Mouse (Mus musculus): ENCODE measurements around the gene Emp3.
"Not testable (repeated sequence)": the region's sequence is repeated elsewhere in the genome, so short reads cannot be mapped to it uniquely, and the experiment has no call there.

Gene Emp3

DNA sequence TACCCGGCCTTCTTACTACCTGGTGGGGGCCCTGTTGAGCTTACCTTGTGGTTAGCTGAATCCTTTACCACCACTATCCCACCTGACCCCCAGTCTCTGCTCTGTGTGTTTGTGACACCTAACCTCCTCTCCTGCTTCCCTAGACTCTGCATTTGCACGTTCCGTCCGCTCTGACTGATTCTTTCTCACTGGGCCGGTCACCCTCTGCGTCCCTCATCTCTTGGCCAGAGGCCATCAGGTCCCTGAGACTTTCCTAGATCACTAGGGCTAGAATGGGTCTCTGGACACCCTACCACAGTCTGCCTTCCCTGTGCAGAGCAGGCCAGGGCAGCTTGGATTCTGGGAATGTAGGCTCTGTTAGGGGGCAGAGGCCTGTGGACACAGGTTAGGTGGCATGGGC, 7.1 kb downstream of the Emp3 start:
- DNase-seq: no peak

DNA sequence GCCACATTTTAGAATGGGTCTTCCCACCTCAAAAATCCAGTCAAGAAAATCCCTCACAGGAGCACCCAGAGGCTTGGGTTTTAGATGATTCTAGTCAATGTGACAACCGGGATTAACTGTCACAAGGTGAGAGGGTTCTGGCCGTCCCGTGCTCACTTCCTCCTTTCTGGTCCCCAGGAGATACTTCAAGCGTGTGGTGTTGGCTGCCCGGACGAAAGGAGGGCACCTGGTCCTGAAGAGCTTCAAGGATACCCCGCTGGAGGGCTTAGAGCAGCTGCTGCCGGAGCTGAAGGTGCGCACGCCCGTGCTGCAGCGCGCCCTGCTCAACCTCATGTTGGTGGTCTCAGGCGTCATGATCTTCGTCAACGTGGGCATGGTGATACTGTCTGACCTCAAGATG, 12.1 kb downstream of the Emp3 start:
- DNase-seq: no peak

DNA sequence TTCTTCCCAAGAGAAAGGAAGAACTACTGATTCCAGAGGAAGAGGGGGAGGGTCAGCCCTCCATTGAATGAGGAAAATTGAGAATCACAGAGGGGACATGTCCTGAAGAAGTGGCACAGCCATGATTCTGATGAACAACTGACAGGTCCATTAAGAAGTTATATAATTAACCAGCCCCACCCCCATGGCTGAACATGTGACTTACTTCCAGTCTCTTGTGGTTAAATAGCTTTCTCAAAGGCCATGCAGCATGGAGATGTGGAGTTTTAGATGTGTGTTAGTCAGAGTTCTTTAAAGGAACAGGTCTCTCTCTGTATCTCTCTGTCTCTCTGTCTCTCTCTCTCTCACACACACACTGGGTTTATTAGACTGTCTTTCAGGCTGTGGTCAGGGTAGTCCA, 12.8 kb downstream of the Emp3 start:
- DNase-seq: no peak

DNA sequence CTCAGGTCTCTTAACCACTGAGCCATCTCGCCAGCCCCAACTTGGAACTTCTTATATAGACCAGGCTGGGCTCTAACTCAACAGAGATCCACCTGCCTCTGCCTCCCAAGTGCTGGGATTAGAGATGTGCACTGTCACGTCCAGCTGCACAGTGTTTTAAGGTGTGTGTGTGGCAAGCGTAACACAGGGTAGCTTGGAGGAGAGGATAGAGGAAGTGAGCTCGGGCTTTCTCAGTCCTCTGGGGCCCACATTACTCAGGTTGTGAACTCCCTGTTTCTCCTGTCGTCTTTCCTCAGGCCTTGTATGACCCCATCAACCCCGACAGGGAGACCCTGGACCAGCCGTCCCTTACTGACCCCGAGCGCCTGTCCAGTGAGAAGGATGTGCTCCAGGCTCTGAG, 14.6 kb downstream of the Emp3 start:
- no peak for DNase-seq

DNA sequence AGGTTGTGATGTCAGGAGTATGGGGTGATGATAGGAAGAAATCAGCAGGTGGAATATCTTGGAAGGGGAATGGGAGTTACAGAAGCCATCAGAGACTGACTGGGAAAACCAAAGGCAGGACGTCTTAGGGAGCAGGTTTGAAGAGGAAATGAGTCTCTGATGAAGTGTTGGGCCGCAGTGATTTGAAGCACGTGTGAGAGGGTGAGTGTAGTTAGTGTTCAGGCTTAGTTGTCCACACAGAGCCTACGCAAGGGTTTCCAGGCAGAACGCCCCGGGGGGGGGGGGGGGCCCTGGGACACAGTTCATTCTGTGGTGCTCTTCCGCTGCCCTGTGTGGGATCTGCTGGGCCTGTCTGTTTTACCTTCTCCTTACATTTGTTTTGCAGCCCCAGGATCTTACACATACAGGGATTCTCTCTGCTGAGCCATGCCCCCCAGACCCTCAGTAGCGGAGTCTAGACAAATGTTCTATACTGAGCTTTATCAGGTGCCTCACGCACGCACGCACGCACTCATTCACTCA, 18.7 kb downstream of the Emp3 start:
- DNase-seq: no peak

DNA sequence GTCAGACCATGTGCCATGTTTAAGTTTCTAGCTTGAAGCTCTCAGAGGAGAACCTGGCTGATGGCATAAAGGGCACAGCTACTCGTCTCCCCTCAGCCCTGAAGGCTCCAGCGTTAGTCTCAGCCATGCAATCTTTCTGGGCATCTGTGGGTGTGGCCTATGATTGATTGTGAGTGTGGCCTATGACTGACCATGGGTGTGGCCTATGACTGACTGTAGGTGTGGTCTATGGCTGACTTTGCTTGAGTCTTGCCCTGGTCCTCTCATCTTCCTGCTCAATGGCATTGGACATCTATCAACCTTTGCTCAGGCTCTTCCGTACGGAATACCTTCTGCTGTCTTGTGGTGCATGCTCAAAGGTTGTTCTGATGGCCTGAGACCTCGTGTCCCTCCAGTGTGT, 19.6 kb downstream of the Emp3 start:
- DNase-seq: no peak

DNA sequence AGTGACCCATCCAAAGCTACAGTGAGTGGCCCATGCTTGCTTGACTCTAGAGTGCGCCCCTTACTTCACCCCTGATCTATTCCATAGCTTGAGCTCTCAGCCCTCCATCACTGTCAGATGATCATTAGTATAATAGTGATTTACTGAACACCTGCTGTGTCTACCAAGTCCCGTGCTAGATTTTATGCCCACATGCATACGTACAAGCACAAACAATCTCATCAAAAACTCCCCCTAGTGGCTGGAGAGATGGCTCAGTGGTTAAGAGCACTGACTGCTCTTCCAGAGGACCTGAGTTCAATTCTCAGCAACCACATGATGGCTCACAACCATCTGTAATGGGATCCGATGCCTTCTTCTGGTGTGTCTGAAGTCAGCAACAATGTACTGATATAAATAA, 23.1 kb downstream of the Emp3 start:
- not testable (repeated sequence) for DNase-seq

DNA sequence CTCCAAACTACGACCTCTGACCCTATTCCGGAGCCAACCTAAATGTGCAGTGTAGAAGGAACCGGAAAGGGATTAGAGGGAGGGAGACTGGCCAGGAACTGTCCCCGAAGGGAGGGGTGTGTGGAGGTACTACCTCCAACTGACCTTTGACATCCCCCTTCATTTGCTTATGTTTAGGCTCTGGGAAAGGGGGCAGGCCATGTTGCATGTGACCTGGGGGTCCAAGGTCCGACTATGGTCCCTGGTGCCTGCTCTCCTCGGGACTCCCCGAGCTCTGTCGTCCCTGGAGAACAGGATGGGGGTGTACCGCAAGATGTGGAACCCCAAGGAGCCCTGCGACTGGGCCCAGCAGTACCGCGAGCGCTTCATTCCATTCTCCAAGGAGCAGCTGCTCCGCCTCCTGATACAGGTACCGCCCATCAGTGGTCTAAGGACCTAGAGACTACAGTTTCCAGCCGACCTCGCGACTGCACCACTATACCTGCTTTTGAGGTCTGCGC, 23.9 kb downstream of the Emp3 start:
- peak; percentile 65 for DNase-seq

DNA sequence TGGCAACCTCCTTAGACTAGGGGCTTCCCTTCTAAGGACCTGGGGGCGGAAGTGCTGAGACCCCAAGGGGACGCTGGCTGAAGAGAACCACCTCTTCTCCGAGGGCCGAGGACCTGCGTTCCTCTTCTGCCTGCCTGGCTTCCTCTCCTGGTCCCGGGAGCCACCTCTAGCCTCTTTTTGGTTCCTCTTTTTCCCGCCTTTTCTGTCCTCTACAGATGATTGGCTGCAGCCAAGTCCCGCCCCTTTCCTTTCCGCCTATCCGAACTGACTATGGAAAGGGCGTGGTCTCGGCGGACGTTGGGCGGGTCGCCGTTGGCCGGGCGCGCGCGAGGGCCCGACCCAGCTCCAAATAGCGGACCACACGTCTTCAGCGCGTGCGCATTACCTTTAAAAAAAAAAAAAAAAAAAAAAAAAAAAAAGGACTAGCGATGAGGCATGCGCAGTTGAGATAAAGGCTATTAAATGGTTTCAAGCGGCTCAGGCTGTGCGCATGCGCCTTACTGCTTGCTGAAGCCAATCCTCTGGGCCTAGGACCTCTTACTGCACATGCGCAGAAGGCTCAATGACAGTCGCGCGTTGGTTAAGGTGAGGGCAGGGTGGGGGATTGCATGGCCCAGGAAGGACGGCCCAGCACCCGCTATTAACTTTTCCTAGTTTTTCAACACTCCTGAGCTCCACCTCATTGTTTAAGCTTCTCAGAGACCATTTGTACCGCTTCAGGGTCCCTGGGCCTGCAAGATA, 24.5 kb downstream of the Emp3 start, which contains the start of the genes Syngr4 and Tmem143:
Gene Syngr4, minus strand, starts transcription at position 198 of the 741 bp plus-strand sequence.
Gene Tmem143, plus strand, starts transcription at position 425 of the 741 bp plus-strand sequence.
- DNase-seq: peak; percentile 97

DNA sequence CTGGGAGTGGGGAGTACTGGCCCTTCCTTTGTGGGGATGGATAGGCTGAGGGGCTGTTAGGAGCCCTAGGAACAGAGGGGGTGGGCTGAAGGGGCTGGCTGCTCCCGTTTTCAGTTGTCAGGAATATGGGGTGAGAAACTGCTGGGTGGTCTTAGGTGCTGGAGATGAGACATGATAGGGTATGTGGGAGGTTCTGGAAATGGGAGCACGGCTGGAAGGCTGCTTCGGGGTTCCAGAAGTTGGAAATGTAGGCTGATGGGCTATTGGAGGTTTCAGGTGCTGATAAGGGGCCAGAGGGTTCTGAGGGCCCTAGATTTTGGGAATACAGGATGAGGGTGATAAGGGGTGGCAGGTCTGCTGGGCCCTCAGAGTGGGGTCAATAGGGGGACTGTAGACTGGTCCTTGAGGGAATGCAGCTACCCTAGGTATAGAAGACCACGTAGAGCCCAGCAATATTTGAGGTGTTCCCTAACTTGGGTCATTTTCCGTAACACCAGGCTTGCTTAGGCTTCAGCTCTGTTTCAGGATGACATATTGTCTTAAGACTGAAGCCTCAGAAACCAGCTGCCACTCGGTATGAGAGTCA, 25.2 kb downstream of the Emp3 start:
- no peak for DNase-seq

DNA sequence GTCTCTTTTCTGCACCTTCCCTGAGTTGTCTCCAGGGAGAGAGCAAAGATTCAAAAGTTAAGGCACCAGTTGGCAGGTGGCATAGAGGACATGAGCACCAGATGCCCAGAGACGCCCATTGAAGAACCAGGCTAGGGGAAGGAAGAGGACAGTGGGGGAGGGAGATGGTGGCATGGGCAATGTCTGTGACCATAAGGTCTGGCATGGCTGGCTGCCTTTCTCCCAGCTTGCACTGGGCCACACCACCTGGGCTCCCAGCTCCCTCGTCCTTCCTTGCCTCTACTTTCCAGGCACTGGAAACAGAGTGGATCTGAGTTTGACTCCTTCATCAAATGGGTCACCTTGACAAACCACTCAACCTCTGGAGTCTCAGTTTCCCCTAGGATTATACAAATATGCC, 28.6 kb downstream of the Emp3 start:
- DNase-seq: no peak

DNA sequence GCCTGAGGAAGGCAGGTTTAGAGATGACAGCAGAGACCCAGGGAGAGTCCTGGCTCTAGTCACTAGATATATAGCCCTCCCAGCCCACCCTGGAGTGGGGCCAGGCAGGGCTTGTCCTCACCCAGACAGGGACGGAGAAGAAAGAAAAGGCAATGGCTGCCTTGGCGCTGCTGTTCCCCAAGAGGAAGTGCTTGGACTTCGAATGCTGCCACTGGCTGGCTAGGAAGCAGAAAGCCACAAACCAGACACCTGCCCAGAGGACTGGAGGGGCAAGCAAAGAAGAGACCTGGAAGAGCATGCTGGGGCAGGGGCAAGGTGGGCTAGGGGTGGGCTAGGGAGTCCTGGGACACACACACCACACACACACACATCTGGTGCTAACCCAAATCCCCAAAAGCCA, 34.0 kb downstream of the Emp3 start:
- DNase-seq: no peak

DNA sequence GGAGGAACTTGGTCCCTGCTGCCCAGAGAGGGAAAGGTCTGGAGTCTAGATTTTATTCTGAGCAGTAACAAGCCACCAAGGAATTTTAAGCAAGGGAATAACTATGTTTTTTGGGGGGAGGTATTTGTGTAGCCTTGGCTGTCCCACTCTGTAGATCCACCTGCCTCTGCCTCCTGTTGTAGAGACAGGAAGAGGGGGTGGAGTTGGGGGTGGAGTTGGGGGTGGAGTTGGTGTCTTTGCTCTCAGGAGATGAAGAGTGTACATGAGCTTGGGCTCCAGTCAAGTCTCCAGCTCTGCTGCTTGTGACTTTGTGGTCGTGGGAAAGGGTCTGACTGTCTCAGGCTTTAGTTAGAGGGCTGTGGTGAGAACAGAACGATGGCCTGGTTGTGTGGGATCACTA, 40.2 kb downstream of the Emp3 start:
- no peak for DNase-seq

DNA sequence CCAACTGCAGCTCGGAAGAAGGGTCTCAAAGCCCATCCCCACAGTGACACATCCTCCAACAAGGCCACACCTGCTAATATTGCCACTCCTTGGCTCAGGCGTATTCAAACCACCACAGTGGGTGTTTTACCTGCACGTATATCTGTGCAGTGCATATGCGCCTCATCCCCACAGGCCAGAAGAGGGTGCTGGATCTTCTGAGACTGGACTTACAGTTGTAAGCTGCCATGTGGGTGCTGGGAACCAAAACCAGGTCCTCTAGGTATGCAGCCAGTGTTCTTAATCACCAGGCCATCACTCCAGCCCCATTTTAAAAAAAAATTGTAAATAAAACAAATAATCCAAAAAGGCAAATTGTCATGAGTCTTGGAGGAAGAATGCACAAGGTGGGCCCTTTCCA, 40.7 kb downstream of the Emp3 start:
- no peak for DNase-seq

DNA sequence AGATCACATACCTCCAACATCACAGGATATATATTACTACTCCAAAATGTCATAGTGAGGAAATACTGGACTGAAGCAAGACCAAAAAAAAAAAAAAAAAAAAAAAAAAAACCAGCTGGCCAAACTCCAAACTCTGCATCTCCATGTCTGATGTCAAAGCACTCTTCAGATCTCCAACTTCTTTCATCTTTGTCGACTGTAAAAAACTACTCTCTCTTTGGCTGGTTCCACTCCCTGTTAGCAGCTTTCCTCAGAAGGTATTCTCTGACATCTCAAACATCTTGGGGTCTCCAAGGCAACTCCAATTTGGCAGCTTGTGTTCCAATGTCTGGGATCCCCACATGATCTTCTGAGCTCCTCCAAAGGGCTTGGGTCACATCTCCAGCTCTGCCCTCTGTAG, 42.9 kb downstream of the Emp3 start, which contains the start of gene Grin2d:
Gene Grin2d, minus strand, starts transcription at position 101 of the 400 bp plus-strand sequence.
- DNase-seq: not testable (repeated sequence)

DNA sequence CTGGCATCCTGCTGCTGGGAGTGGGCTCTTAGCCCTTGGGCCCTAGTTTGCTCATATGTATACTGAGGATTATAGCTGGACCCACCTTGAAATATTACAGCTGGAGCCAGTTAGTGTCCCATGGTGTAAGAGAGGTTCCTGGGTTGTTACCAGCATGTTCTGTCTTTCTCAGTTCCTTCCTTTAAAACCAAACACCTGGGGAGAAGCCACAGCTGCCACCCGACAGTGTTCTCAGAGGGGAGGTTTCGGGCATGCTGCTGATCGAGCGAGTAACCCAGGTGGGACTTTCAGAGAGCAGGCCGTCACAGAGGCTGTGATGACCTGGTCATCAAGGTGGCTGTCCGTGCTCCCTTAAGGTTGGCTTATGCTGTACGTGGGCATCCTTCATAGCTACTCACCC, 44.3 kb downstream of the Emp3 start:
- no peak for DNase-seq

DNA sequence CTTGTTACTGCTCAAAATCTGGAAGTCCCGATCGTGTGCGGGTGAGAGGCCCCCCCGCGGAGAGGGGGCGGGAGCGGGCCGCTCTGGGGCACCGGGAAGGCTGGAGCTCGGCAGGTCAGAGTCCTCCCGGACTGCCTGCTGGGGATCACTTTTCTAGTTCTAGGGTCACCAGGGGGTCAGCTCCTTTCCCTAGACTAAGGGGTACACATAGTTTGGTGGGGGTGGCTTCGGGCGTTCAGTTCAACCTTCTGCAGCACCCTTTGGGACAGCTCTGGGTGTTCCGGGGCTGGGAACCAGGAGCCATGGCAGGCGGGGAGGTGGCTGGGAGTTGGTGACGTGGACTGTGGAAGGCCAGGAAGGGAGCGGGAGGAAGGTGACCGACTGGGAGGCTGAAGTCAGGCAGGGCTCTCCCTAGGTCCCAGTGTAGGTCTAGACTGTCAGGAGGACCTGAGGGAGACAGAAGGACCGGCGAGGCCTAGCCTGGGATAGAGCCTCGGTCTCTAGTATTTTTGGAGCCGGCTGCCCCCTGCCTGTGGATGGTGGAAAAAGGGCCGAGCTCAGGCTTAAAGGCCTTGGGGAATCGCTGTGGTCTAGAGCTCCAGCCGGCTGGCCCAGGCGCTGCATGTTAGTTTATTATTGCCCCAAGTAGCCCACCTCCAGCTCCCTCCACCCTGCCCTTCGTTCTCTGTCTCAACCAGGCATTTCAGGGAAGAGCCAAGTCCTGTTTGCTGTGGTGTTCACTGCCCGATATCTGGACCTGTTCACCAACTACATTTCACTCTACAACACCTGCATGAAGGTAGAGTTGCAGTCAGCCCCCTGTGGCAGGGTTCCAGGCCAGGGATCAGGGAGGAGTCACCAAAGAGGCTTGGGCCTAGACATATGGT, 47.9 kb downstream of the Emp3 start:
- DNase-seq: peak; percentile 38

DNA sequence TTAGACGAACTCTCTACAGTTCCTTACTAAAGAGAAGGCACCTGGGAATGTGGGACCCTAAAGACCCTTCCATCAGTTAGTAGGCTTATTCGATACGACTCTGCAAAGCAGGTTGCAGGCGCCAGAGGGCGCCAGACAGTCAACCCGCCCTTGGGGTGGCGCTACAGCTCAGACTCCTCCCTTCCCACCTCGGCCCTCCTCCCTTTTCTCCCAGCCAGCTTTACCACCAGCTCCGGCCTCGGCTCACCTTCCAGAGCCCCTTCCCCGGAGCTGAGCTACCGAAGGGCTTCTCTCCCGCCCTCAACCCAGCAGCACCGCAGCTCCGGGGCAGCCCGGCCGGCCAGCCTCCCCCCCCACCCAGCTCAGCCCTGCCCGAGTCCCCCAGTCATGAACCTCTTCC, 48.6 kb downstream of the Emp3 start, which contains the start of gene Kdelr1:
Gene Kdelr1, plus strand, starts transcription at position 149 of the 400 bp plus-strand sequence.
- DNase-seq: peak; percentile 91

DNA sequence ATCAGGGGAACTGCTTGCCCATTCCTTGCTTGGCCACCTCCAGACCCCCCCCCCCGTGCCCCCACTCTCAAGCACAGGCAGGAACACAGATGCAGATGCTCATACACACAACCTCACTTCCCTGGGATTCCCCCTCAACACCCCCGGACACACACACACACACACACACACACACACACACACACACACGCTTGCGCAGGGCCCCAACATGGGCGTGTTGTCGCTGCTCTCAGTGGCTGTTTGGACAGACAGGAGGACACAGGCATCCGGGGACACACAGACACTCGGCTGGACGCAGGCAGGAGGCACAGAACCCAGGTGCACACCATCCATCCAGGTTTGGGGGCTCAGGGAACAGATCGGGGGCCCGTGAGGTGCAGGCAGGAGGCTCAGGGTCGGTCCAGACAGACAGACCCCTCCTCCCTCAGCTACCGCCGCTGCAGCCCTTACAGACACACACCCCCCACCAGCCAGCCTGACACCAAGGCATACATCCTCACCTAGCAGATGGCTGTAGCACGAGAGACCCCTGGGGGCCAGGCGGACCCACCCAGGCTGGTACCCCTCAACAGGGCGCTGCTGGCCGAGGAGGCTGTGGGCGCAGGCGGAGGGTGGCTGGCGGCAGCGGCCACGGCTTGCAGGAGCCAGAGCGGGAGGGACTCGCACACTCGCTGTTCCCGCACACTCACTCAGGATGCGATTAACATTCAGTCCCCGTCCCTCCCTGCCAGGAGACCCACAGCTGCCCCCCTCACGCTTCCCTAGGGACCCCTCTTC, 50.7 kb downstream of the Emp3 start:
- no peak for DNase-seq

DNA sequence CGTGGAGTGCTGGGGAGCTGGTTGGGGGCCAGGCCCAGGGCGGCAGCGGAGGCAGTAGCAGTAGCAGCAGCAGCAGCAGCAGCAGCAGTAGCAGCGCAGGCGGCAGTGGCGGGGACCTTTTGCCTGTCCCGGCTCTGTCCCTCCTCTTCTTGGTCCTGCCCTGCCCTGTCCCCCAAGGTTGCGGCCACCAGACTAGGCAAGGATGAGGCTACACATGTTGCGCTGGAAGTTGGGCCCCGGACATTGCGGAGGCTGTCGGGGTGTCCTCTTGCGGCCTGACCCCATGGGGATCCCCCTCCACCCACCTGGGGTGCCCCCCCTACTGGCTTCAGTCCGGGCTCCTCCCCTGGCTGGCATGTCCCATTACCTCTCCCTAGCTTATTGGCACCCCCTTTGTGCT, 51.4 kb downstream of the Emp3 start:
- DNase-seq: no peak

DNA sequence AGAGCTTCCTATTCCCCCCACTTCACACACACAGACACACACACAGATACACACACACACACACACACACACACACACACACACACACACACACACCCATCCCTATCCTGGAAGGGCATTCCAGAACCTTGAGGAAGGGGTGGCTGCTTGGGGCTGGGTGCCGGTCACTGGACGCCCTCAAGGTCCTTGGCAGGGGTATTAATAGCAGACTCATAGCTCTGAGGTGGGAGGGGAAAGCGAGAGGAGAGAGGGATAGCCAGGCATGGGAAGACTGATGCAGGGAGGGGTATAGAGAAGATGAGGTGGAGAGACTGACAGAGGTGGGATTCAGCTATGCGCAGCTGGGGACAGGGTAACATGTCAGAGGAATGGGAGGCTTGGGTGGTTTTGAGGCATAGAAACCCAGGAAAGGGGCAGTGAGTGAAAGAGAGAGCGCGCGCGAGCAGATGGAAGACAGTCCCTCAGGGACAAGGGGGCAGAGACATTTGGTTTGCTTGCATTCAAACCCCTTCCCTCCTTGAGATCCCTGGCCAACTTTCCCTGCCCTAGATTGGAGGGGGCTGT, 52.0 kb downstream of the Emp3 start:
- no peak for DNase-seq
